Mouse (Mus musculus) lung, postnatal 14 days (tissue): ENCODE measurements at regions not wholly inside any gene's neighbourhood (a gene's known extent, or its start where the extent isn't known, plus 50 kb on each side); places are given as distances from the start of the nearest gene placed in this dataset.

Experiments
- DNase-seq: peaks from one replicate; pipeline ENCODE4 v3.0.0; 2021

GRCm38 (mm10) chr19:14197864-14198263 lies 284.5 kb downstream of the Olfr1505 start:
- DNase-seq = no peak

- DNase-seq = no peak
These were observed 307.2 kb downstream of the Olfr1505 start for GRCm38 (mm10) chr19:14220507-14220909.

DNA sequence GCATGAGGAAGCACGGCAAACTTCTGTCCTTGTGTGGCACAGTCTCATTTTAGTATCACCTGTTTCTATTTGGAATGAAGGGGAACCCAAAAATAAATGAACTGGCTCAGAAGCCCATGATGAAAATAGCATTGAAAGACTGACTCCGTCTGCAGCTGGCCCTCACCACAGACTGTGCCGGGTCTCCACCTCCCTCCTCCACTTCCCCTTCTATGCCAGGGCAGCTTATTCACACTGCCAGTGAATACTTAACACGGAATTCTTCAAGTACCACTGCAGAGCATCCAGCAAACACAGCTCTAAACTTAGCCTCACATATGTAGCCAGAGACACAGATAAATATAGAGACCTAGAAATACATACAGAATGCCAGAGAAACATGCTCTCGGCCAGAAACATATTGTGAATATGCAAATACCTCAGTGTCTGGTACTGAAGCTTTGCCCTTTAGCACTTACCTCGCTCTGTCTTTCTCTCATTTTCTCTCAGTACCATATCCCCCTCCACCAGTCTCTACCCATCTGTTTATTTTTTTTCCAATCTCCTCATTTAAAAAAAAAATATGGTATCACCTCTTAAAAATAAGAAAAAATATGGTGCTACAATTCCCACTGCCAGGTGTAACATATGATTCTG lies 311.8 kb downstream of the Olfr1505 start:
- DNase-seq = no peak

DNA sequence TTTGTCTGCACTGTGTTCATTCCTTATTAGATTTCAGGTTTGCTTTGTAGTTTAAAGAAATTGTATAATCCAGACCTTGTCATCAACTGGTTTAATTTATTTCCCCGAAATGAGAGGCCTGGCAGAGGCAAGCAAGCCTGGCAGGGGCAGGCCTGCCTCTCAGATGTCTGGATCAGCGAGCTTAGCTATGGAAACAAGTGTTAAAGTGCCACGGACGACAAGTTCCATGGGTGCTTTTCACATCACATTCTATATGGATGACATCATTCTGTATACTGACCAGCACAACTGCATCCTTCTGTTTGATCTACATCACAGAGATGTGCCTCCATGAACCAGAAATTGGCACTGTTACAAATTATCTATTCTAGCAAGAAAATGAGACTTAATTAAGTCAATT lies 312.5 kb downstream of the Olfr1505 start:
- no peak for DNase-seq

GRCm38 (mm10) chr19:14226521-14226920 lies 313.2 kb downstream of the Olfr1505 start:
- DNase-seq = no peak

- DNase-seq = no peak
These were observed 330.2 kb downstream of the Olfr1505 start for GRCm38 (mm10) chr19:14243565-14243964.

GRCm38 (mm10) chr19:14246973-14247614 lies 333.8 kb downstream of the Olfr1505 start:
- no peak for DNase-seq

DNA sequence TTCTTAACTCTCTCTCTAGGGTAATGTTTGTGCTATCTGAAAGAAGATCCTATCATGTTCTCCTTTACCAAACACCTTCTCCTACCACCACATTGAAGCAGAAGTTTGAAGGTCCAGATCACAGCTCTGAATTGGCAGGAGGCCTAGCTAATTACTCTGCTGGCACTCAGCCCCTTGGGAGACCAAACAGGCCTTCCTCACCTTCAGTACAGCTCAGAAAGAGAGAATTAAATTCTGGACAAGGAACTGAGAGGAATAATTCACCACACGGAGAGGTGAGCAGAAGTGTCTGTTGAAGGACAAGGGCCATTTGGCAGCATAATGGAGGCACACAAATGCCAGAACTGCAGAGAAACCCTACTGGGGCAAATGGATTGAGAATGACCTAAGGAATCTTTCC lies 334.6 kb downstream of the Olfr1505 start:
- DNase-seq = no peak

- DNase-seq = no peak
These were observed 339.2 kb downstream of the Tle4 start for GRCm38 (mm10) chr19:14258621-14259051.

- no peak for DNase-seq
These were observed 338.6 kb downstream of the Tle4 start for GRCm38 (mm10) chr19:14259223-14259622.

DNA sequence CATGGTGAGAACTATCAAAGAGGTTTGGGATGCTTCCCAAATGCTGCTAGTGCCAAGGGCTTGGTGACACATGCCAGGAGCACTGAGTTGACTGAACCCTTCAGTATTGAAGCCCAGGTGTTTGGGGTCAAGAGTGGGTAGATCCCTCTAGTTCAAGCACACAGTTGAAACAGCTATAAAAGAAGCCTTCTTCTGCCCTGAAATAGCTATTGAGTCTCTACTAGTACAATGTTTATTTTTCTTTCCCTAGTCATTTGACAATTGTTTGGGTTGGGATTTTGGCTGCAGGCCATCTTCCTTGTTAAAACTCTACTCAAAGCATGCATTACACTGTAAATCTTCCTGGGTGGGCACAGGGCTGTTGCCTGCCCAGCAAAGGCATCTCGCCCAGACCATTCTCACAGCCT lies 308.5 kb downstream of the Tle4 start:
- DNase-seq = no peak

- no peak for DNase-seq
These were observed 306.9 kb downstream of the Tle4 start for GRCm38 (mm10) chr19:14290911-14291310.

GRCm38 (mm10) chr19:14293172-14293571 lies 304.7 kb downstream of the Tle4 start:
- DNase-seq = no peak

GRCm38 (mm10) chr19:14301176-14301943 lies 296.5 kb downstream of the Tle4 start:
- no peak for DNase-seq

DNA sequence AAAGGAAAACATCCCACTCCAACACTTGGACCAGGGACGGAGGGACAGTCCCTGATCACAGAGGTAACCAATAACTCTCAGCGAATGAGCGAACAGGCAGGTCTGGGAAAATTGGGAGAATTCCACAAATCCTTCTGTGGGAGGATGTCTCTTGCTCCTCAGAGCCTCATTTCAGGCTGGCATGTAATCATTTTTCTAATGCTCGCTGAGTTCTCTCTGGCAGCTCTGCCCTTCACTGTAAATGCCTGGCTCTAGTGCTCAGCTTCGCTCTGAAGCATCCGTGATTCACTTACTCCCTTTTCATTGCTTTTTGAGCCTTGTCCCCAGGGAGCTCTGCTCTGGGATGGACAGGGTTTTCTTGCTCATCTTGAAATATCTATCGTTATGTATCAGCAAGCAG lies 283.6 kb downstream of the Tle4 start:
- no peak for DNase-seq

GRCm38 (mm10) chr19:14319677-14320191 lies 278.1 kb downstream of the Tle4 start:
- no peak for DNase-seq

DNA sequence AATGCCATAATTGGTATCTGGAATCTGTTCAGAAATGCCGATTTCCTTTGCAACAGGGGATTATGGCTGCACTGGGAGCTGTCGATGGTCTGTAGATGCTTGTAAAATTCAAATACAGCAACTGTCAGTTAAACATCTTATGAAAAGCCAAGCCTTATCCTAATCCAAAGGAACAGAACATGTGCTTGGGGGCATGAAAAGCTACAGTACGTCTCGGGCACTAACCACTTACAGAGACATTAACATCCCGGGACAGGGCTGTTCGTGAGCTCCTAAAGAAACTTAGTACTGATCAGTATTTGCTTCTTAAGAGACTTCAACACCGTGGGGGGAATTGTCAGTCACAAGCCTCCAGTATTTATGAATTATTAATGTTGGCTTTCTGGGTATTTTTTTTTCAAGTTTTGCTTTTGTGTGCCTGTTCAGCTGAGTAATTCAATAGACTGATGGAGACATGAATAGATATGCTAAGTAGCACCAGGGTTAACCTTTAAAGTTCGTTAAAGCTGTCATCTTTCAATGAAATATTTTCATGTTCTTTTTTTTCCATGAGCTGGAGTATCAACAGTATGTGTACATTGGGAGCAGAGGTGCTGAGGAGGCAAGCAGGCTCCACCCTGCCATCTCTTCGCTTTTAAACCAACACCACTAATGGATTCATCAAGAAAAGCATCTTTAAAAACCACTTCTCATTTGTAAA lies 272.3 kb downstream of the Tle4 start:
- no peak for DNase-seq

- no peak for DNase-seq
These were observed 264.5 kb downstream of the Tle4 start for GRCm38 (mm10) chr19:14333041-14334012.

DNA sequence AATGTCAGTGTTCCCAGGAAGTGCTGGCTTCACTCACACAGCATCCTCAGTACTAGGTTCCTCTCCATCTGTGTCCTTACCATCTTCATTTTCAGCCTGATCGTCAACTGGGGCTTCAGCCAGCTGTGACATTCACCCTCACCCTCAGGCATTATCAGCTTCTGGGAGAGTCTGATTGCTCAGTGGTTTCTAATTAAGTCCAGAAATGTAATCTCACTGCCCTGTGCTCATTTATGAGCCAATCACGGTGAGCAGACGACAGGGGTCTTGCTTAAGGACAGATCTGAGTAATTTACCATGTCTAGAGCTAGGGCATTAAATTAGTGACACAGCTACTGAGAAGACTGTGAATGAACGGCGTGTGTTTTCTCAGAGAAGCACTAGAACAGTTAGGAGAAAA lies 260.8 kb downstream of the Tle4 start:
- no peak for DNase-seq

DNA sequence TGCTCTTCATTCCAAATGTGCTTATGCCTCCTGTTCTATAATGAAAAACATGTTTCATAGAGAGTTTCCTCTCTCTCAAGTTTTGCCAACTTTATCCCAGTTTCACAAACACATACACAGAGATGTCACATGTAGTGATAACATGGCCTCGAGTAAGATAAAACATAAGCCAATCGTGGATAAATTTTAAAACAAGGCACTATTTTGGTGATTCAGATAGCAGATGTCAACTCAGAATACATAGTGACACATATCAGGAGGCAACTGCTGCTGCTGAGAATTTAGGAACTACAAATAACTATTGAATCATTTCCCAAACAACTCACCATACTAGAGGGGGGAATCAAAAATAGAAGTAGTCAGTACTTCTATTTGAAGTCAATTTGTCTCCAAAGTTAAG lies 257.1 kb downstream of the Tle4 start:
- no peak for DNase-seq

- DNase-seq = no peak
These were observed 254.0 kb downstream of the Tle4 start for GRCm38 (mm10) chr19:14343890-14344289.

- no peak for DNase-seq
These were observed 253.4 kb downstream of the Tle4 start for GRCm38 (mm10) chr19:14344467-14344866.
